In the genomic region with DNA sequence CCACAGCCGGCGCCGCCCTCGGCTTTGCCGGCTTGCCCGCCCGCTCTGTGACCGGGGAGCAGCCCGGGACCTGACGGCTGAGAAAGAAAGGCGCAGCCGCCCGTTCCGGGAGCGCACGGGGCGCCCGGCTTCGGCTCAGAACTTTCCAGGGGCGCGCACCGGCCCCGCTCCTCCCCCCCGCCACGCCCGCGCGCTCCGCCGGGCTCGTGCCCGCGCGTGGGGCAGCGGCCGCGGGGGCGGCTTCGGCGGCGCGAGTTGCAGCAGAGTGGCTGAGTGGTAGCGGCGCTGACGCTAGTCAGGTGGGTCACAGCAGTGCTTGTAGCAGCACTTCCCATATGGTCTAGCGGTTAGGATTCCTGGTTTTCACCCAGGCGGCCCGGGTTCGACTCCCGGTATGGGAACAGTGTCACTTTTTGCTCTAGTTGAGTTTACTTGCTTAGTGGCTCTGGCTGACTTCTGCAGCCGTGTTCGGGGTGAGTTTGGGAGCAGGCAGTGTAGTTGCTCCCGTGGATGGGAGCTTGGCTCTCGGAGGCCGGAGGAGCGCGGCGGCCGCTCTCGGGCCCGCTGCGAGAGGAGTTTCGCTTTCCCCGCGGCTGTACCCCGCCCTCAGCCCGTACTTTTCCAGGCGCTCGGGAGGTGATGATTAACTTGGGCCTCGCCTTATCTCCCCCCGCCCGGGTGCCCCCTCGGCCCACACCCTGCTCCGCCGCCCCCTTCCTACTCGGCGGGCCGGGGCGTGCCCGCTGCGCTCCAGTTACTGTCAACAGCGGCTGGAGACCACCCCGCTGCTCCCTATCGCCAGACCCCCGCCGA, we compare ENCODE assay signal across 8 mouse cellular contexts. TPM values are rescaled to one million over a fixed set of nuclear protein-coding genes. Genes with fewer than 3 reads are reported as not detected.
A peak's percentile ranks its signal among the peaks of the same experiment; 100 is the strongest.
DNase-seq lines count a peak whose midpoint lies in the region; ATAC-seq and TF ChIP-seq lines count a peak whose summit lies in the region.

A gene (minus strand): TSS at position 182 of the 813 bp plus-strand sequence.

- H3K4me2 ChIP-seq in forebrain, embryonic 16.5 days (ENCODE audit: low read length) = peak within 1 kb of the TSS; percentile 74
- H3K4me2 ChIP-seq in neural tube, embryonic 15.5 days = peak within 1 kb of the TSS; percentile 65

- peaks cover 13% of the 10 kb centered on the region for H3K79me2 ChIP-seq in MEL (ENCODE audit: control insufficient read depth, insufficient read depth, low read length, poor library complexity)

- H3K9me3 ChIP-seq in MEL (replicated peaks; ENCODE audit: insufficient read depth, low read length) = no peaks in the 10 kb centered on the region
- H3K9me3 ChIP-seq in forebrain, embryonic 16.5 days (ENCODE audit: control insufficient read depth, low read length) = no peaks in the 10 kb centered on the region
- H3K9me3 ChIP-seq in neural tube, embryonic 15.5 days (replicated peaks) = no peaks in the 10 kb centered on the region

- ATAC-seq in forebrain, embryonic 16.5 days = peak; percentile 95
- peak; percentile 95 for ATAC-seq in neural tube, embryonic 15.5 days (ENCODE audit: low FRiP score)

- H3K36me3 ChIP-seq in MEL (ENCODE audit: control insufficient read depth in 1 of 2, insufficient read depth in 2 of 2, low read length in 2 of 2) = peaks cover 0 to 7% of the 10 kb centered on the region in 2 experiments; a peak in 2 of 4 replicates
- H3K36me3 ChIP-seq in forebrain, embryonic 16.5 days (ENCODE audit: control insufficient read depth, insufficient read depth) = peaks cover 4% of the 10 kb centered on the region
- peaks cover 8% of the 10 kb centered on the region for H3K36me3 ChIP-seq in neural tube, embryonic 15.5 days

- DNase-seq in MEL (ENCODE audit: low read depth, low spot score) = peak; percentile 93
- DNase-seq in cerebellum, adult 18-20 months = peak; percentile 91 to 98
- peak; percentile 93 to 94 for DNase-seq in heart, postnatal 36 days
- peak; percentile 94 to 97 for DNase-seq in layer of hippocampus, adult 2 months (ENCODE audit: low spot score in 2 of 2)
- peak; percentile 91 for DNase-seq in lung, adult 2 months
- DNase-seq in testis, postnatal 10 days (ENCODE audit: low spot score) = peak; percentile 94

- no peaks in the 10 kb centered on the region for H3K27me3 ChIP-seq in MEL (ENCODE audit: control insufficient read depth in 1 of 2, insufficient read depth in 2 of 2, low read length in 2 of 2)
- H3K27me3 ChIP-seq in forebrain, embryonic 16.5 days (replicated peaks; ENCODE audit: control insufficient read depth, insufficient read depth, low read length) = no peaks in the 10 kb centered on the region
- H3K27me3 ChIP-seq in neural tube, embryonic 15.5 days (replicated peaks) = no peaks in the 10 kb centered on the region

- TF ChIP-seq CTCF in MEL (IDR thresholded peaks at IDR 0.05 in 2 of 3, conservative IDR thresholded peaks at IDR 0.05 in 1 of 3; ENCODE audit: control insufficient read depth in 1 of 3, insufficient read depth in 1 of 3, low read depth in 2 of 3, low read length in 3 of 3, poor library complexity in 1 of 3, severe bottlenecking in 1 of 3) = no peak
- TF ChIP-seq CTCF in layer of hippocampus, adult 2 months (conservative IDR thresholded peaks at IDR 0.05) = no peak
- no peak for TF ChIP-seq CTCF in lung, adult 2 months (IDR thresholded peaks at IDR 0.05; ENCODE audit: insufficient read depth, low read length)

- H3K4me3 ChIP-seq in MEL (ENCODE audit: control insufficient read depth in 1 of 2, insufficient read depth in 1 of 2, low read depth in 2 of 2, low read length in 2 of 2) = peak within 1 kb of the TSS; percentile 96 to 99
- H3K4me3 ChIP-seq in forebrain, embryonic 16.5 days (replicated peaks; ENCODE audit: low read length) = peak within 1 kb of the TSS; percentile 99
- H3K4me3 ChIP-seq in layer of hippocampus, adult 2 months = peak within 1 kb of the TSS; percentile 100
- peak within 1 kb of the TSS; percentile 91 for H3K4me3 ChIP-seq in lung, adult 2 months (replicated peaks; ENCODE audit: extremely low read depth, low read depth, low read length)
- peak within 1 kb of the TSS; percentile 98 for H3K4me3 ChIP-seq in neural tube, embryonic 15.5 days (replicated peaks)

- H3K27ac ChIP-seq in MEL (ENCODE audit: control insufficient read depth, low read depth, low read length) = peak within 1 kb of the TSS; percentile 86
- H3K27ac ChIP-seq in forebrain, embryonic 16.5 days (ENCODE audit: low read length) = peak within 1 kb of the TSS; percentile 100
- peak within 1 kb of the TSS; percentile 99 for H3K27ac ChIP-seq in layer of hippocampus, adult 2 months
- peak within 1 kb of the TSS; percentile 100 for H3K27ac ChIP-seq in neural tube, embryonic 15.5 days (replicated peaks)

- WGBS in forebrain, embryonic 16.5 days = under 1% methylated on average over 72 of the region's 86 CpGs
- WGBS in lung, adult 2 months = under 1% methylated on average over 83 of the region's 86 CpGs
- WGBS in neural tube, embryonic 15.5 days = under 1% methylated on average over 82 of the region's 86 CpGs

- H3K9ac ChIP-seq in MEL (ENCODE audit: control insufficient read depth, low read depth, low read length, poor library complexity, severe bottlenecking) = peak within 1 kb of the TSS; percentile 99
- peak within 1 kb of the TSS; percentile 96 for H3K9ac ChIP-seq in forebrain, embryonic 16.5 days (replicated peaks; ENCODE audit: low read depth, low read length)
- peak within 1 kb of the TSS; percentile 97 for H3K9ac ChIP-seq in neural tube, embryonic 15.5 days (replicated peaks)

- peaks cover 0 to 5% of the 10 kb centered on the region in 2 experiments; a peak in 2 of 4 replicates for H3K4me1 ChIP-seq in MEL (ENCODE audit: control insufficient read depth in 1 of 2, insufficient read depth in 2 of 2, low read length in 2 of 2)
- peaks cover 27% of the 10 kb centered on the region for H3K4me1 ChIP-seq in forebrain, embryonic 16.5 days (replicated peaks; ENCODE audit: control insufficient read depth, insufficient read depth, low read length)
- H3K4me1 ChIP-seq in lung, adult 2 months (ENCODE audit: control insufficient read depth, insufficient read depth, low read length) = peaks cover 12% of the 10 kb centered on the region
- peaks cover 31% of the 10 kb centered on the region for H3K4me1 ChIP-seq in neural tube, embryonic 15.5 days

- TF ChIP-seq RAD21 in MEL (IDR thresholded peaks at IDR 0.05; ENCODE audit: low read depth, low read length) = no peak

- peak in 1 of 2 experiments; percentile 45; a peak in 3 of 4 replicates for TF ChIP-seq EP300 in MEL (IDR thresholded peaks at IDR 0.05; ENCODE audit: low read depth in 1 of 2, low read length in 2 of 2)

- intact Hi-C loops in heart, postnatal 36 days (cut with DNase I) = loop anchor here (2.0 to 5.0 kb wide), 3 partner anchors 36 to 105 kb away; a partner anchor contains a TSS

- peak in 1 of 2 experiments; percentile 37; a peak in 2 of 4 replicates for TF ChIP-seq POLR2A in MEL (IDR thresholded peaks at IDR 0.05; ENCODE audit: control insufficient read depth in 1 of 2, insufficient read depth in 1 of 2, low read depth in 1 of 2, low read length in 2 of 2, poor library complexity in 1 of 2)
- TF ChIP-seq POLR2A in lung, adult 2 months (IDR thresholded peaks at IDR 0.05; ENCODE audit: borderline replicate concordance, extremely low read depth, low read depth, low read length) = peak; percentile 51; the same call in 1 of the 2 replicates

TF ChIP-seq in MEL, 35 proteins besides CTCF, POLR2A, EP300 and RAD21 (continues in another document):
- TF ChIP-seq ETS1 (IDR thresholded peaks at IDR 0.05; ENCODE audit: low read depth, low read length) = peak; percentile 65
- TF ChIP-seq MAFK (IDR thresholded peaks at IDR 0.05; ENCODE audit: borderline replicate concordance, low read depth, low read length) = peak; percentile 98
- no peak for TF ChIP-seq CHD2 (IDR thresholded peaks at IDR 0.05; ENCODE audit: low read length)
- no peak; the same call in 1 of the 2 replicates for TF ChIP-seq E2F4 (IDR thresholded peaks at IDR 0.05; ENCODE audit: borderline replicate concordance, low read depth, low read length)
- TF ChIP-seq NRF1 (IDR thresholded peaks at IDR 0.05; ENCODE audit: insufficient read depth, low read depth, low read length, poor library complexity, severe bottlenecking) = no peak
- TF ChIP-seq USF2 (IDR thresholded peaks at IDR 0.05; ENCODE audit: borderline replicate concordance in 1 of 2, insufficient read depth in 1 of 2, low read depth in 1 of 2, low read length in 2 of 2) = no peak
- no peak for TF ChIP-seq MYC (IDR thresholded peaks at IDR 0.05; ENCODE audit: low read depth, low read length)
- TF ChIP-seq ZMIZ1 (IDR thresholded peaks at IDR 0.05; ENCODE audit: low read depth, low read length) = no peak
- TF ChIP-seq MAZ (IDR thresholded peaks at IDR 0.05; ENCODE audit: low read depth, low read length) = peak; percentile 52; the same call in 1 of the 2 replicates
- peak; percentile 62 for TF ChIP-seq TCF12 (IDR thresholded peaks at IDR 0.05; ENCODE audit: low read depth, low read length)
- TF ChIP-seq UBTF (IDR thresholded peaks at IDR 0.05; ENCODE audit: borderline replicate concordance, insufficient read depth, low read depth, low read length) = peak; percentile 96
- TF ChIP-seq POLR2AphosphoS5 (IDR thresholded peaks at IDR 0.05; ENCODE audit: borderline replicate concordance, low read depth, low read length) = no peak
- no peak for TF ChIP-seq CHD1 (IDR thresholded peaks at IDR 0.05; ENCODE audit: low read depth, low read length)
- no peak; the same call in 1 of the 2 replicates for TF ChIP-seq KAT2A (conservative IDR thresholded peaks at IDR 0.05; ENCODE audit: low read depth, low read length)
- no peak for TF ChIP-seq USF1 (IDR thresholded peaks at IDR 0.05; ENCODE audit: low read depth, low read length)
- no peak for TF ChIP-seq GABPA (IDR thresholded peaks at IDR 0.05; ENCODE audit: low read depth, low read length)
- peak; percentile 24 for TF ChIP-seq NELFE (IDR thresholded peaks at IDR 0.05; ENCODE audit: low read depth, low read length)
- TF ChIP-seq ZKSCAN1 (IDR thresholded peaks at IDR 0.05; ENCODE audit: low read depth, low read length) = no peak
- no peak for TF ChIP-seq MEF2A (IDR thresholded peaks at IDR 0.05; ENCODE audit: extremely low read depth, insufficient replicate concordance, low read depth, low read length, poor library complexity, severe bottlenecking)
- TF ChIP-seq HCFC1 (IDR thresholded peaks at IDR 0.05; ENCODE audit: low read depth, low read length) = peak; percentile 49
- peak; percentile 99 for TF ChIP-seq TBP (IDR thresholded peaks at IDR 0.05; ENCODE audit: low read depth, low read length)

RNA-seq across cellular contexts. Expression of the gene that starts here (rescaled TPM):
- 14.5 and 15.9 TPM in 2 replicates for total RNA-seq in MEL (2012; rRNA removed)
- polyA plus RNA-seq in MEL (2012; ENCODE audit: insufficient read depth in 1 of 2, insufficient read length in 2 of 2, low read depth in 1 of 2, low replicate concordance in 2 of 2, missing spikeins in 1 of 2) = 10 to 100 TPM; 22.1 to 87.6 TPM
- polyA plus RNA-seq in forebrain, embryonic 16.5 days (2015; fragmentation: Nextera tagmentation; extraction: Ambion mirVana) = 42.2 and 42.5 TPM in 2 replicates
- total RNA-seq in heart, postnatal 36 days (2021) = 10 to 100 TPM; 20.7 to 22.0 TPM
- 10 to 100 TPM; 50.4 to 52.8 TPM for total RNA-seq in layer of hippocampus, adult 2 months (2021)
- polyA plus RNA-seq in lung, adult 2 months (2012; rRNA removed) = 6.5 and 6.6 TPM in 2 replicates
- polyA plus RNA-seq in neural tube, embryonic 15.5 days (2015; fragmentation: Nextera tagmentation; extraction: Ambion mirVana) = 40.0 and 41.8 TPM in 2 replicates

Comparison
In these comparisons a context has a peak if more than half of its experiments do, and no peak if none do; other contexts are left out.
1. Peak in every context shown above with its lines: DNase-seq, ATAC-seq, H3K4me3 ChIP-seq and H3K27ac ChIP-seq.